11 mouse cellular contexts compared by ENCODE assay signal in genomic region chr8:85365176-85365575, GRCm38 (mm10). TPM values are rescaled to one million over a fixed set of nuclear protein-coding genes. Genes with fewer than 3 reads are reported as not detected.
DNase-seq lines count a peak whose midpoint lies in the region; ATAC-seq and TF ChIP-seq lines count a peak whose summit lies in the region.
"Had no signal": no experiment of that assay in that cellular context is flagged by ENCODE, and none has a peak within 500 bp of the region (broad histone marks: within the 10 kb centered on the region; RNA-seq: fewer than 3 reads in every experiment).

No protein-coding gene starts in this region.

- WGBS in forebrain, embryonic 10.5 days = 64% methylated on average over 6 of the region's 6 CpGs
- 53% methylated on average over 6 of the region's 6 CpGs for WGBS in forebrain, embryonic 13.5 days
- WGBS in cerebellum, adult 2 months = 53% methylated on average over 6 of the region's 6 CpGs

- no peak overlapping the region for H3K4me3 ChIP-seq in forebrain, embryonic 10.5 days
- no peak overlapping the region for H3K4me3 ChIP-seq in forebrain, embryonic 13.5 days
- no peak overlapping the region for H3K4me3 ChIP-seq in cerebellum, adult 2 months (replicated peaks; ENCODE audit: insufficient read depth, low read depth, low read length)

- H3K27ac ChIP-seq in forebrain, embryonic 10.5 days = peak overlapping the region; percentile 60
- H3K27ac ChIP-seq in forebrain, embryonic 13.5 days = no peak overlapping the region
- H3K27ac ChIP-seq in cerebellum, adult 2 months (ENCODE audit: insufficient read depth, low read length) = no peak overlapping the region

- H3K9me3 ChIP-seq in forebrain, embryonic 10.5 days = no peaks in the 10 kb centered on the region
- no peaks in the 10 kb centered on the region for H3K9me3 ChIP-seq in forebrain, embryonic 13.5 days (replicated peaks)
- H3K9me3 ChIP-seq: G1E had no signal

- peaks cover 9% of the 10 kb centered on the region for H3K4me1 ChIP-seq in forebrain, embryonic 10.5 days
- no peaks in the 10 kb centered on the region for H3K4me1 ChIP-seq in forebrain, embryonic 13.5 days
- H3K4me1 ChIP-seq in cerebellum, adult 2 months (ENCODE audit: control insufficient read depth, insufficient read depth, low read length) = no peaks in the 10 kb centered on the region

- TF ChIP-seq POLR2A in cerebellum, adult 2 months (IDR thresholded peaks at IDR 0.05; ENCODE audit: borderline replicate concordance, insufficient read depth, low read length) = no peak

- no peak overlapping the region for H3K4me2 ChIP-seq in forebrain, embryonic 13.5 days

- ATAC-seq in forebrain, embryonic 13.5 days = no peak

- no peak for TF ChIP-seq CTCF in cerebellum, adult 2 months (IDR thresholded peaks at IDR 0.05; ENCODE audit: borderline replicate concordance, insufficient read depth, low read depth, low read length)

- H3K36me3 ChIP-seq in forebrain, embryonic 10.5 days (replicated peaks) = no peaks in the 10 kb centered on the region
- H3K36me3 ChIP-seq in forebrain, embryonic 13.5 days (ENCODE audit: poor library complexity, severe bottlenecking) = no peaks in the 10 kb centered on the region

- DNase-seq in forebrain, embryonic 10.5 days (ENCODE audit: extremely low spot score, low spot score) = no peak
- peak; percentile 36 for DNase-seq in NIH3T3 (ENCODE audit: low read depth)
- DNase-seq in heart, adult 8-10 months (ENCODE audit: low spot score) = peak; percentile 63
- DNase-seq in heart, postnatal 4 days = peak; percentile 78
- DNase-seq in thymus, adult 18-20 months = no peak
- no peak for DNase-seq in cerebellum, adult 2 months
- DNase-seq in neural tube, embryonic 10.5 days (ENCODE audit: extremely low spot score, low spot score) = no peak
- DNase-seq: midbrain, embryonic 14.5 days; thymus, postnatal 4 days had no signal

- no peaks in the 10 kb centered on the region for H3K27me3 ChIP-seq in forebrain, embryonic 10.5 days (ENCODE audit: poor library complexity, severe bottlenecking)
- H3K27me3 ChIP-seq in forebrain, embryonic 13.5 days = no peaks in the 10 kb centered on the region
- no peaks in the 10 kb centered on the region for H3K27me3 ChIP-seq in cerebellum, adult 2 months (ENCODE audit: control insufficient read depth, insufficient read depth, low read length)

- H3K9ac ChIP-seq in forebrain, embryonic 13.5 days = no peak overlapping the region

RNA-seq across cellular contexts. Expression of gene Mylk3, which starts 21.0 kb away (rescaled TPM):
- 0.58 and 0.63 TPM in 2 replicates for polyA plus RNA-seq in forebrain, embryonic 10.5 days (2016; fragmentation: Nextera tagmentation; extraction: Ambion mirVana)
- polyA plus RNA-seq in forebrain, embryonic 13.5 days (2015; fragmentation: Nextera tagmentation; extraction: Ambion mirVana) = 0.45 and 0.60 TPM in 2 replicates
- total RNA-seq in heart, adult 8-10 months (2022) = 100 to 1,000 TPM; 470 to 539 (median 495) TPM
- 100 to 1,000 TPM; 245 to 262 TPM for total RNA-seq in heart, postnatal 4 days (2021)
- polyA plus RNA-seq in cerebellum, adult 2 months (2012; rRNA removed) = 0.03 and 0.08 TPM in 2 replicates

Comparison
In these comparisons a context has a peak if more than half of its experiments do, and no peak if none do; other contexts are left out.
1. DNase-seq: peak in NIH3T3 (single experiment), heart, adult 8-10 months (single experiment) and heart, postnatal 4 days (single experiment); none in forebrain, embryonic 10.5 days (single experiment), thymus, adult 18-20 months (0 of 2), cerebellum, adult 2 months (0 of 2) and neural tube, embryonic 10.5 days (single experiment).